Mouse (Mus musculus): Measurements from ENCODE around the gene Zfp37. TPM values are rescaled to one million over a fixed set of nuclear protein-coding genes. Genes with fewer than 3 reads are reported as not detected.

The Zfp37 gene
- total and polyA plus RNA-seq, 3 experiments: not detected

GRCm38 (mm10) chr4:62150811-62151210 is 80.0 kb downstream of the Zfp37 start, which contains the start of gene Mup21:
Mup21 (minus strand) TSS chr4:62150863.
- H3K79me2 ChIP-seq (ENCODE audit: control insufficient read depth, insufficient read depth, low read length, poor library complexity): no peaks in the 10 kb centered on the region

More at GRCm38 (mm10) chr4:62150811-62151210, 80.0 kb downstream of the Zfp37 start, which contains the start of gene Mup21:
- Histone ChIP-seq H3K9ac (ENCODE audit: control insufficient read depth, low read depth, low read length, poor library complexity, severe bottlenecking) (no peak within 1 kb of the TSS), H3K27ac (ENCODE audit: control insufficient read depth, low read depth, low read length) (no peak within 1 kb of the TSS), H3K4me3 (ENCODE audit: control insufficient read depth in 1 of 2, insufficient read depth in 1 of 2, low read depth in 2 of 2, low read length in 2 of 2) (no peak within 1 kb of the TSS), H3K36me3 (ENCODE audit: control insufficient read depth in 1 of 2, insufficient read depth in 2 of 2, low read length in 2 of 2) (no peaks in the 10 kb centered on the region), H3K27me3 (ENCODE audit: control insufficient read depth in 1 of 2, insufficient read depth in 2 of 2, low read length in 2 of 2) (no peaks in the 10 kb centered on the region), H3K9me3 (replicated peaks; ENCODE audit: insufficient read depth, low read length) (no peaks in the 10 kb centered on the region), H3K4me1 (ENCODE audit: control insufficient read depth in 1 of 2, insufficient read depth in 2 of 2, low read length in 2 of 2) (no peaks in the 10 kb centered on the region)
- TF ChIP-seq RCOR1 (IDR thresholded peaks at IDR 0.05; ENCODE audit: low read depth, low read length) (no peak), HCFC1 (IDR thresholded peaks at IDR 0.05; ENCODE audit: low read depth, low read length) (no peak), POLR2AphosphoS2 (IDR thresholded peaks at IDR 0.05; ENCODE audit: low read length) (no peak), TBP (IDR thresholded peaks at IDR 0.05; ENCODE audit: low read depth, low read length) (no peak), ETS1 (IDR thresholded peaks at IDR 0.05; ENCODE audit: low read depth, low read length) (no peak), CTCF (IDR thresholded peaks at IDR 0.05 in 2 of 3, conservative IDR thresholded peaks at IDR 0.05 in 1 of 3; ENCODE audit: control insufficient read depth in 1 of 3, insufficient read depth in 1 of 3, low read depth in 2 of 3, low read length in 3 of 3, poor library complexity in 1 of 3, severe bottlenecking in 1 of 3) (no peak), UBTF (IDR thresholded peaks at IDR 0.05; ENCODE audit: borderline replicate concordance, insufficient read depth, low read depth, low read length) (no peak), ZKSCAN1 (IDR thresholded peaks at IDR 0.05; ENCODE audit: low read depth, low read length) (no peak), POLR2A (IDR thresholded peaks at IDR 0.05; ENCODE audit: control insufficient read depth in 1 of 2, insufficient read depth in 1 of 2, low read depth in 1 of 2, low read length in 2 of 2, poor library complexity in 1 of 2) (no peak), KAT2A (conservative IDR thresholded peaks at IDR 0.05; ENCODE audit: low read depth, low read length) (no peak), MAZ (IDR thresholded peaks at IDR 0.05; ENCODE audit: low read depth, low read length) (no peak), SMC3 (IDR thresholded peaks at IDR 0.05; ENCODE audit: low read depth, low read length) (no peak), USF1 (IDR thresholded peaks at IDR 0.05; ENCODE audit: low read depth, low read length) (no peak), NRF1 (IDR thresholded peaks at IDR 0.05; ENCODE audit: insufficient read depth, low read depth, low read length, poor library complexity, severe bottlenecking) (no peak), TAL1 (IDR thresholded peaks at IDR 0.05; ENCODE audit: low read length) (no peak)
- DNase-seq (ENCODE audit: low read depth, low spot score): no peak

Other genes starting within 250 kb of the Zfp37 start
- not detected in 2 replicates for gene Mup20, start 176.9 kb downstream of the Zfp37 start, total RNA-seq (2012; rRNA removed)
- not detected for gene Mup20, start 176.9 kb downstream of the Zfp37 start, polyA plus RNA-seq (2012; ENCODE audit: insufficient read depth in 1 of 2, insufficient read length in 2 of 2, low read depth in 1 of 2, low replicate concordance in 2 of 2, missing spikeins in 1 of 2)
- gene Mup3, start 143.7 kb downstream of the Zfp37 start, total RNA-seq (2012; rRNA removed): not detected in 2 replicates
- gene Mup3, start 143.7 kb downstream of the Zfp37 start, polyA plus RNA-seq (2012; ENCODE audit: insufficient read depth in 1 of 2, insufficient read length in 2 of 2, low read depth in 1 of 2, low replicate concordance in 2 of 2, missing spikeins in 1 of 2): not detected
- not detected in 2 replicates for gene Mup21, start 80.2 kb downstream of the Zfp37 start, total RNA-seq (2012; rRNA removed)
- gene Mup21, start 80.2 kb downstream of the Zfp37 start, polyA plus RNA-seq (2012; ENCODE audit: insufficient read depth in 1 of 2, insufficient read length in 2 of 2, low read depth in 1 of 2, low replicate concordance in 2 of 2, missing spikeins in 1 of 2): not detected
- 0.08 TPM in 1 of 2 replicates, not detected in the other for gene Slc31a2, start 31.5 kb upstream of the Zfp37 start, total RNA-seq (2012; rRNA removed)
- under 1 TPM in 1 of 2 experiments, not detected in 1; 0.25 TPM for gene Slc31a2, start 31.5 kb upstream of the Zfp37 start, polyA plus RNA-seq (2012; ENCODE audit: insufficient read depth in 1 of 2, insufficient read length in 2 of 2, low read depth in 1 of 2, low replicate concordance in 2 of 2, missing spikeins in 1 of 2)
- gene Fkbp15, start 129.5 kb upstream of the Zfp37 start, total RNA-seq (2012; rRNA removed): 21.1 and 23.3 TPM in 2 replicates
- 10 to 100 TPM in 1 of 2 experiments, not detected in 1; 26.5 TPM for gene Fkbp15, start 129.5 kb upstream of the Zfp37 start, polyA plus RNA-seq (2012; ENCODE audit: insufficient read depth in 1 of 2, insufficient read length in 2 of 2, low read depth in 1 of 2, low replicate concordance in 2 of 2, missing spikeins in 1 of 2)
- gene Slc31a1, start 129.7 kb upstream of the Zfp37 start, total RNA-seq (2012; rRNA removed): 18.9 and 20.6 TPM in 2 replicates
- 10 to 100 TPM; 37.5 to 46.5 TPM for gene Slc31a1, start 129.7 kb upstream of the Zfp37 start, polyA plus RNA-seq (2012; ENCODE audit: insufficient read depth in 1 of 2, insufficient read length in 2 of 2, low read depth in 1 of 2, low replicate concordance in 2 of 2, missing spikeins in 1 of 2)
- gene Cdc26, start 177.6 kb upstream of the Zfp37 start, total RNA-seq (2012; rRNA removed): 80.9 and 81.4 TPM in 2 replicates
- gene Cdc26, start 177.6 kb upstream of the Zfp37 start, polyA plus RNA-seq (2012; ENCODE audit: insufficient read depth in 1 of 2, insufficient read length in 2 of 2, low read depth in 1 of 2, low replicate concordance in 2 of 2, missing spikeins in 1 of 2): 10 to 100 TPM in 1 of 2 experiments, not detected in 1; 80.4 TPM
- 24.4 and 26.9 TPM in 2 replicates for gene Prpf4, start 177.8 kb upstream of the Zfp37 start, total RNA-seq (2012; rRNA removed)
- 10 to 100 TPM in 1 of 2 experiments, not detected in 1; 37.9 TPM for gene Prpf4, start 177.8 kb upstream of the Zfp37 start, polyA plus RNA-seq (2012; ENCODE audit: insufficient read depth in 1 of 2, insufficient read length in 2 of 2, low read depth in 1 of 2, low replicate concordance in 2 of 2, missing spikeins in 1 of 2)
- 0.10 and 0.15 TPM in 2 replicates for gene Rnf183, start 204.2 kb upstream of the Zfp37 start, total RNA-seq (2012; rRNA removed)
- under 1 TPM in 1 of 2 experiments, not detected in 1; 0.25 TPM for gene Rnf183, start 204.2 kb upstream of the Zfp37 start, polyA plus RNA-seq (2012; ENCODE audit: insufficient read depth in 1 of 2, insufficient read length in 2 of 2, low read depth in 1 of 2, low replicate concordance in 2 of 2, missing spikeins in 1 of 2)
- gene Wdr31, start 239.8 kb upstream of the Zfp37 start, total RNA-seq (2012; rRNA removed): 0.85 and 1.9 TPM in 2 replicates
- under 1 TPM in 1 of 2 experiments, not detected in 1; 0.91 TPM for gene Wdr31, start 239.8 kb upstream of the Zfp37 start, polyA plus RNA-seq (2012; ENCODE audit: insufficient read depth in 1 of 2, insufficient read length in 2 of 2, low read depth in 1 of 2, low replicate concordance in 2 of 2, missing spikeins in 1 of 2)
- 0.13 and 0.19 TPM in 2 replicates for gene Bspry, start 249.0 kb upstream of the Zfp37 start, total RNA-seq (2012; rRNA removed)
- under 1 TPM in 1 of 2 experiments, not detected in 1; 0.50 TPM for gene Bspry, start 249.0 kb upstream of the Zfp37 start, polyA plus RNA-seq (2012; ENCODE audit: insufficient read depth in 1 of 2, insufficient read length in 2 of 2, low read depth in 1 of 2, low replicate concordance in 2 of 2, missing spikeins in 1 of 2)

Measured in MEL (cell line).